Mouse (Mus musculus) hindbrain, embryonic 16.5 days (tissue): ENCODE measurements around the gene Sema3e. TPM values are rescaled to one million over a fixed set of nuclear protein-coding genes. Genes with fewer than 3 reads are reported as not detected.

Source experiments
- ATAC-seq: fragments of 200-750 bp; cut with Nextera tagmentation; 2 replicates; pipeline ENCODE4 v1.8.0; 2017; ENCODE audit warnings: moderate TSS enrichment, moderate library complexity
- H3K27ac ChIP-seq: fragments of 300-500 bp; sonication (generic); 2 replicates; pipeline ENCODE4 v1.5.1; 2014; ENCODE audit warnings: low read depth, mild to moderate bottlenecking, control low read depth, low read length, moderate library complexity
- H3K27me3 ChIP-seq: fragments of 300-500 bp; sonication (generic); replicated peaks from 2 replicates; pipeline ENCODE4 v1.6.1; 2014; ENCODE audit warnings: low read length; ENCODE audit not compliant: control insufficient read depth, insufficient read depth
- H3K36me3 ChIP-seq: fragments of 300-500 bp; sonication (generic); 2 replicates; pipeline ENCODE4 v1.6.1; 2014; ENCODE audit warnings: mild to moderate bottlenecking, low read length, moderate library complexity, mixed read lengths; ENCODE audit not compliant: control insufficient read depth, insufficient read depth
- H3K4me1 ChIP-seq: fragments of 300-500 bp; sonication (generic); 2 replicates; pipeline ENCODE4 v1.6.1; 2014; ENCODE audit warnings: low read depth, low read length; ENCODE audit not compliant: control insufficient read depth, insufficient read depth
- H3K4me2 ChIP-seq: fragments of 300-500 bp; sonication (generic); 2 replicates; pipeline ENCODE4 v1.6.1; 2014; ENCODE audit warnings: mild to moderate bottlenecking, low read length, control low read depth, moderate library complexity
- H3K4me3 ChIP-seq: fragments of 300-500 bp; sonication (generic); 2 replicates; pipeline ENCODE4 v1.5.1; 2014; ENCODE audit warnings: mild to moderate bottlenecking, low read length, control low read depth, moderate library complexity
- H3K9ac ChIP-seq: fragments of 300-500 bp; sonication (generic); 2 replicates; pipeline ENCODE4 v1.6.1; 2014; ENCODE audit warnings: low read depth, mild to moderate bottlenecking, control low read depth, low read length, moderate library complexity
- H3K9me3 ChIP-seq: fragments of 300-500 bp; sonication (generic); 2 replicates; pipeline ENCODE4 v1.6.1; 2014; ENCODE audit warnings: mild to moderate bottlenecking, low read length, moderate library complexity; ENCODE audit not compliant: control insufficient read depth
- WGBS: fragments of 180-500 bp; shearing (Covaris S2); extraction: QIAGEN DNeasy Blood & Tissue Kit; methylation state at CpG from one replicate; pipeline ENCODE4 v1.1.7; 2014; 5-methylcytosine and 5-hydroxymethylcytosine counted together
- polyA plus RNA-seq: library from polyadenylated mRNA; unstranded; fragments of >200 nt; fragmentation: Nextera tagmentation; extraction: Ambion mirVana; gene quantifications from 2 replicates; pipeline ENCODE4 v1.2.1, GENCODE M21; 2015

Sema3e gene
- polyA plus RNA-seq, result 4.8 and 5.0 TPM in 2 replicates

GRCm38 (mm10) chr5:14025205-14026124 lies at the start of gene Sema3e:
Gene Sema3e, plus strand, starts transcription at chr5:14025276.
- under 1% methylated on average over 47 of the region's 47 CpGs for WGBS
- H3K27ac ChIP-seq, result no peak within 1 kb of the TSS

GRCm38 (mm10) chr5:13977576-13977975 lies 47.5 kb upstream of the Sema3e start:
- Histone ChIP-seq H3K27me3 (no peaks in the 10 kb centered on the region), H3K9ac (no peak overlapping the region), H3K4me1 (no peaks in the 10 kb centered on the region), H3K9me3 (no peaks in the 10 kb centered on the region), H3K4me2 (no peak overlapping the region), H3K36me3 (no peaks in the 10 kb centered on the region), H3K4me3 (no peak overlapping the region), H3K27ac (no peak overlapping the region)
- no peak for ATAC-seq
- WGBS, result 80% methylated on average over 3 of the region's 3 CpGs

More at GRCm38 (mm10) chr5:14025205-14026124, at the start of gene Sema3e:
- Histone ChIP-seq H3K4me3 (peak within 1 kb of the TSS; percentile 64), H3K4me1 (peaks cover 6% of the 10 kb centered on the region), H3K4me2 (peak within 1 kb of the TSS; percentile 94), H3K36me3 (no peaks in the 10 kb centered on the region), H3K27me3 (no peaks in the 10 kb centered on the region), H3K9ac (peak within 1 kb of the TSS; percentile 67), H3K9me3 (peaks cover 3% of the 10 kb centered on the region)
- ATAC-seq, result peak; percentile 92

- H3K9ac ChIP-seq, result no peak overlapping the region
- H3K9me3 ChIP-seq, result no peaks in the 10 kb centered on the region
- ATAC-seq, result no peak
- no peak overlapping the region for H3K4me2 ChIP-seq
- H3K4me3 ChIP-seq, result no peak overlapping the region
- no peak overlapping the region for H3K27ac ChIP-seq
- H3K4me1 ChIP-seq, result no peaks in the 10 kb centered on the region
- WGBS, result 86% methylated on average over 4 of the region's 4 CpGs
- no peaks in the 10 kb centered on the region for H3K36me3 ChIP-seq
- H3K27me3 ChIP-seq, result no peaks in the 10 kb centered on the region
Measured at GRCm38 (mm10) chr5:13979156-13979555, 45.9 kb upstream of the Sema3e start.

- Histone ChIP-seq H3K36me3 (no peaks in the 10 kb centered on the region), H3K27ac (no peak overlapping the region), H3K4me3 (no peak overlapping the region), H3K4me1 (no peaks in the 10 kb centered on the region), H3K27me3 (no peaks in the 10 kb centered on the region), H3K4me2 (no peak overlapping the region), H3K9ac (no peak overlapping the region), H3K9me3 (no peaks in the 10 kb centered on the region)
- 14% methylated on average over 7 of the region's 7 CpGs for WGBS
- peak; percentile 71 for ATAC-seq
Measured at GRCm38 (mm10) chr5:13982417-13983054, 42.5 kb upstream of the Sema3e start.

- Histone ChIP-seq H3K4me2 (no peak overlapping the region), H3K4me1 (no peaks in the 10 kb centered on the region), H3K9ac (no peak overlapping the region), H3K4me3 (no peak overlapping the region), H3K27me3 (no peaks in the 10 kb centered on the region), H3K36me3 (no peaks in the 10 kb centered on the region), H3K27ac (no peak overlapping the region), H3K9me3 (no peaks in the 10 kb centered on the region)
- WGBS, result 86% methylated on average over 4 of the region's 4 CpGs
- no peak for ATAC-seq
Measured at GRCm38 (mm10) chr5:13983608-13984007, 41.5 kb upstream of the Sema3e start.

- H3K36me3 ChIP-seq, result no peaks in the 10 kb centered on the region
- no peaks in the 10 kb centered on the region for H3K4me1 ChIP-seq
- no peak overlapping the region for H3K4me2 ChIP-seq
- no peak overlapping the region for H3K27ac ChIP-seq
- H3K4me3 ChIP-seq, result no peak overlapping the region
- no peak for ATAC-seq
- no peaks in the 10 kb centered on the region for H3K27me3 ChIP-seq
- H3K9ac ChIP-seq, result no peak overlapping the region
- H3K9me3 ChIP-seq, result no peaks in the 10 kb centered on the region
- 89% methylated on average over 3 of the region's 3 CpGs for WGBS
Measured at GRCm38 (mm10) chr5:13985669-13986068, 39.4 kb upstream of the Sema3e start.

- no peak overlapping the region for H3K27ac ChIP-seq
- 88% methylated on average over 1 of the region's 1 CpGs for WGBS
- H3K4me2 ChIP-seq, result no peak overlapping the region
- H3K36me3 ChIP-seq, result no peaks in the 10 kb centered on the region
- no peaks in the 10 kb centered on the region for H3K27me3 ChIP-seq
- H3K9me3 ChIP-seq, result no peaks in the 10 kb centered on the region
- no peak for ATAC-seq
- no peak overlapping the region for H3K9ac ChIP-seq
- H3K4me3 ChIP-seq, result no peak overlapping the region
- no peaks in the 10 kb centered on the region for H3K4me1 ChIP-seq
Measured at GRCm38 (mm10) chr5:13987123-13987522, 38.0 kb upstream of the Sema3e start.

- Histone ChIP-seq H3K4me3 (no peak overlapping the region), H3K9me3 (no peaks in the 10 kb centered on the region), H3K4me2 (no peak overlapping the region), H3K27ac (no peak overlapping the region), H3K27me3 (no peaks in the 10 kb centered on the region), H3K4me1 (no peaks in the 10 kb centered on the region), H3K9ac (no peak overlapping the region), H3K36me3 (no peaks in the 10 kb centered on the region)
- ATAC-seq, result no peak
- 82% methylated on average over 2 of the region's 2 CpGs for WGBS
Measured at GRCm38 (mm10) chr5:13988023-13988422, 37.1 kb upstream of the Sema3e start.

GRCm38 (mm10) chr5:13992734-13993396 lies 32.2 kb upstream of the Sema3e start:
- Histone ChIP-seq H3K9me3 (no peaks in the 10 kb centered on the region), H3K27ac (no peak overlapping the region), H3K4me3 (no peak overlapping the region), H3K4me1 (no peaks in the 10 kb centered on the region), H3K4me2 (no peak overlapping the region), H3K9ac (no peak overlapping the region), H3K27me3 (no peaks in the 10 kb centered on the region), H3K36me3 (no peaks in the 10 kb centered on the region)
- ATAC-seq, result no peak
- WGBS, result 73% methylated on average over 11 of the region's 11 CpGs
